Mouse (Mus musculus) testis, adult 2 months (tissue): Measurements from ENCODE around the gene Dynll1. TPM values are rescaled to one million over a fixed set of nuclear protein-coding genes. Genes with fewer than 3 reads are reported as not detected.

ENCODE experiments used
- H3K27ac ChIP-seq: fragments of 200-500 bp; 2 replicates; pipeline ENCODE4 v1.5.1; 2012; ENCODE audit warnings: low read depth, low read length; ENCODE audit not compliant: control insufficient read depth, insufficient read depth
- H3K27me3 ChIP-seq: fragments of 200-500 bp; 2 replicates; pipeline ENCODE4 v1.6.1; 2012; ENCODE audit warnings: mild to moderate bottlenecking, low read length, moderate library complexity; ENCODE audit not compliant: control insufficient read depth, insufficient read depth
- H3K36me3 ChIP-seq: fragments of 200-500 bp; 2 replicates; pipeline ENCODE4 v1.6.1; 2012; ENCODE audit warnings: mild to moderate bottlenecking, low read length; ENCODE audit not compliant: control insufficient read depth, insufficient read depth
- H3K4me1 ChIP-seq: fragments of 200-500 bp; 2 replicates; pipeline ENCODE4 v1.6.1; 2012; ENCODE audit warnings: low read length; ENCODE audit not compliant: control insufficient read depth, insufficient read depth
- H3K4me3 ChIP-seq: fragments of 200-500 bp; 2 replicates; pipeline ENCODE4 v1.5.1; 2012; ENCODE audit warnings: low read depth, mild to moderate bottlenecking, low read length, moderate library complexity, mixed read lengths; ENCODE audit not compliant: control insufficient read depth
- CTCF ChIP-seq: fragments of 200-500 bp; IDR thresholded peaks from 2 replicates; pipeline ENCODE4 v1.5.1; 2012; ENCODE audit warnings: low read depth, mild to moderate bottlenecking, inconsistent platforms, low read length, moderate library complexity; ENCODE audit not compliant: control insufficient read depth, insufficient read depth, insufficient replicate concordance
- POLR2A ChIP-seq: fragments of 200-500 bp; IDR thresholded peaks from 2 replicates; pipeline ENCODE4 v1.6.1; 2012; ENCODE audit warnings: low read depth, mild to moderate bottlenecking, inconsistent platforms, low read length, moderate library complexity; ENCODE audit not compliant: control insufficient read depth
- polyA plus RNA-seq: library from polyadenylated mRNA; depleted of rRNA; stranded (reverse); fragments of >200 nt; gene quantifications from 2 replicates; pipeline ENCODE4 v1.2.3, GENCODE M21; 2012; rRNA removed

Dynll1 gene
- polyA plus RNA-seq: 559 and 571 TPM in 2 replicates

GRCm38 (mm10) chr5:115300792-115301614 lies at the start of gene Dynll1:
Dynll1 (minus strand) TSS chr5:115300999.
- peak within 1 kb of the TSS; percentile 97 for H3K27ac ChIP-seq
- H3K36me3 ChIP-seq: peaks cover 8% of the 10 kb centered on the region
- TF ChIP-seq CTCF (peak; percentile 28; the same call in 1 of the 2 replicates), POLR2A (peak; percentile 84)
- H3K4me1 ChIP-seq: peaks cover 9% of the 10 kb centered on the region
- peak within 1 kb of the TSS; percentile 100 for H3K4me3 ChIP-seq
- H3K27me3 ChIP-seq: no peaks in the 10 kb centered on the region

DNA sequence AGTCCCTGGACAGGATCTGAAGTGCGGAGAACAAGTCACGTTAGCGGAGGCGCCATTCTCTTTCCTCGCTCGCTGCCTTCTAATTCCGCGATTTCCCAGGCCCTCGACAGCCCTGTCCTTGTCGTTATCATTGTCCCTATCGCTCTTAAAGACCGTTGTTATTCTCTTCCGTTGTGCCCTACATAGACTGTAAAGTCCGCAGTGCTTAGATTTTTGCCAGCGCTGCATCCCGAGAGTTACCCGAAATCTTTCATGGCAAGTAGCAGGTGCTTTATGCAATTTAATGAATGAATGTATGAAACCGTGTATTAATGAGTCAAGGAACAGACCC lies 48.4 kb upstream of the Dynll1 start:
- TF ChIP-seq POLR2A: no peak
- TF ChIP-seq CTCF: no peak
- Histone ChIP-seq H3K4me1 (peaks cover 4% of the 10 kb centered on the region), H3K4me3 (peak overlapping the region; percentile 89), H3K27me3 (no peaks in the 10 kb centered on the region), H3K36me3 (no peaks in the 10 kb centered on the region; the same call in 1 of the 2 replicates), H3K27ac (peak overlapping the region; percentile 56)

GRCm38 (mm10) chr5:115348546-115349224 lies 47.9 kb upstream of the Dynll1 start, which contains the start of gene Cox6a1:
Cox6a1 (minus strand) TSS chr5:115348981.
- peaks cover 4% of the 10 kb centered on the region for H3K4me1 ChIP-seq
- peak within 1 kb of the TSS; percentile 56 for H3K27ac ChIP-seq
- peak within 1 kb of the TSS; percentile 92 for H3K4me3 ChIP-seq
- peaks cover 2% of the 10 kb centered on the region; the same call in 1 of the 2 replicates for H3K36me3 ChIP-seq
- TF ChIP-seq POLR2A (peak; percentile 74), CTCF (no peak)
- no peaks in the 10 kb centered on the region for H3K27me3 ChIP-seq

- no peak overlapping the region for H3K27ac ChIP-seq
- TF ChIP-seq POLR2A (no peak), CTCF (peak; percentile 69; the same call in 1 of the 2 replicates)
- peaks cover 4% of the 10 kb centered on the region for H3K4me1 ChIP-seq
- H3K27me3 ChIP-seq: no peaks in the 10 kb centered on the region
- peak overlapping the region; percentile 67 for H3K4me3 ChIP-seq
- H3K36me3 ChIP-seq: peaks cover 2% of the 10 kb centered on the region; the same call in 1 of the 2 replicates
These were observed 46.8 kb upstream of the Dynll1 start for GRCm38 (mm10) chr5:115347564-115347963.

- peak overlapping the region; percentile 78 for H3K27ac ChIP-seq
- peaks cover 2% of the 10 kb centered on the region; the same call in 1 of the 2 replicates for H3K36me3 ChIP-seq
- H3K4me1 ChIP-seq: peaks cover 2% of the 10 kb centered on the region
- H3K4me3 ChIP-seq: peak overlapping the region; percentile 100
- no peaks in the 10 kb centered on the region for H3K27me3 ChIP-seq
- no peak for TF ChIP-seq CTCF
- TF ChIP-seq POLR2A: no peak
These were observed 40.7 kb upstream of the Dynll1 start for GRCm38 (mm10) chr5:115341314-115342165.

DNA sequence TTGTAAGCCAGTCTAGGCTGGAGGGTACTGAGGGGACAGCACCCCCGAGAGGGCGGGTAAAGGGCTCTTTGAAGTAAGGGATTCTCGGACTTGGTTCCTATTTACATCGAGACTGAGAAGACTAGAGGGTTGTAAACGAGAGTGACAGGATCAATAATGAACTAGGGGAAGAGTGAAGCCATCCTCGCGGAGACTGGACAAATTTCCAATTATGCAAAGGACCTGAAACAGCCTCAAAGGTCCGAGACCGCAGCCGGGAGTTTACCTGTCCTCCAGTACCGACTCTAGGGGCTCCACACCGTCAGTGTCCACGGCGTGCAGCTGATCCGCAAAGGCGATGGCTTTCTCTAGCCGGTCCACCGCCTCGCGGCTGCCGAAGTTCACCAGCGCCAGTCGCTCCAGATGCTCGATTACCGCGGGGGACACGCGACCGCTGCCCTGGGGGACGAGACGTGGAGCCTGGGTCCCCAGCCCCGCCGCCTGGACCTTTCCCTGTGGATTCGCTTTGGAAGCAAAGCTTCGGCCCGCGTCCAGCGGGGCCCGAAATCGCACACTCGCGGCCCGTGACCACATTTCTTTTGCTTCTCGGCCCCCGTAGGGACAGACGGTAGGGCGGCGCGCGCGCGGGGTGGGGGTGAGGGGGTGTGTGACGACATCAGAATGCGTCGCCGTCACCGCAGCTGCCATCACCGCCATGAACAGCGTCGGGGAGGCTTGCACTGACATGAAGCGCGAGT lies 39.9 kb upstream of the Dynll1 start, which contains the start of the genes Gatc and Triap1:
Gatc (minus strand) TSS at position 602 of the 737 bp plus-strand sequence.
Triap1 (plus strand) TSS at position 649 of the 737 bp plus-strand sequence.
- no peaks in the 10 kb centered on the region for H3K27me3 ChIP-seq
- TF ChIP-seq CTCF: no peak
- TF ChIP-seq POLR2A: peak; percentile 73
- peak within 1 kb of the TSS; percentile 87 for H3K27ac ChIP-seq
- peak within 1 kb of the TSS; percentile 100 for H3K4me3 ChIP-seq
- H3K36me3 ChIP-seq: peaks cover 2% of the 10 kb centered on the region; the same call in 1 of the 2 replicates
- peaks cover 2% of the 10 kb centered on the region for H3K4me1 ChIP-seq
